Mouse (Mus musculus) MEL-GATA-1-ER (cell line): ENCODE results near the gene Gldc.
"Not testable (repeated sequence)": the region's sequence is repeated elsewhere in the genome, so short reads cannot be mapped to it uniquely, and the experiment has no call there.

ENCODE experiments used
- DNase-seq: peaks from one replicate; pipeline ENCODE4 v3.0.0-alpha.2; 2012; ENCODE audit warnings: low read depth; ENCODE audit errors: extremely low read depth

Gene Gldc

DNA sequence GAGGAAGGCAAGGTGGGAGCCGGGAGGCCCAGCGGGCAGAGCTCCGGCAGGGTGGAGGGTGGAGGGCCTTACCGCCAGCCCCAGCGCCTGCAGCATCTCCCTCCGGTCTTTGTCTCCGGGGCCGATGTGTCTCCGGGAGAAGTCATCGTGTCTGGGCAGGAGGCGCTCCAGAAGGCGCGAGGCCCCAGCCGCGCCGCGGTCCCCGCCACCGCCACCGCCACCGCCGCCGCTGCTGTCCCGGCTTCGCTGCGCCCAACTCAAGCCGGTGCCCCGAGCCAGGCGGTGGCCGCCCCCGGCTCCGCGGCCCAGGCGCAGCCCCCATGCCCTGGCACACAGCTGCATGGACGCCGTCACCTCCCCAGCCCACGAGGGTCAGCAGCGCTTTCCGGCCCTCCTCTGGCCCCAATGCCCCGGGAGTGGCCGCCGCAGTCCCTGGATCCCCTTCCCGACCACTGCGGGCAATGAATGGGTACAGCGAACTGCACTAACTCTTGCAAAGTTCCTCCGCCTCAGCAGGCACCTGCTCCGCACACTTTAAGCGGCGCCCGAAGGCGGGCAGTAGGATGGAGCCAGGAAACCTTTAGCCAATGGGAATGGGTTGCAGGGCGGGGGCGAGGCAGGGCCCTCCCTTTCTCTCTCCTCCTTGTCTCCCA lies at the start of gene Gldc:
Gene Gldc (minus strand): TSS at position 511 of the 653 bp plus-strand sequence.
- no peak for DNase-seq

DNA sequence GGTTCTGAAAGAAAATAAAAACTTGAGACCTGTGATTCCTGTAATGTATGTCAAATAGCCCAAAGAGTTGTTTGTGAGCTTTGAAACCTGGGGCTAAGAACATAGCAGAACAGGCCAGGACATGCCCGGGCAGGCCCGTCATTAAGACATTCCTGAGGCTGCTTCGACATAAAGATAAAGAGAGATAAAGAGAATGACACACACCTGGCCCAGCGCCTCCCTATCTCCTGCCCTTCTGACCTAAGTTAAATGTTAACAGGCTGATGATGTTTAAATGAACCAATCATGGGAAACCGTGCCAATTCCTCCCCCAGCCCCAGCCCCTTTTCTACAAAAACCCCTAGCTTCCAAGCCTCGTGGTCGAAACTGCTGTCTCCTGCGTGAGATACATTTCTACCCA lies 47.4 kb upstream of the Gldc start:
- DNase-seq, result not testable (repeated sequence)

DNA sequence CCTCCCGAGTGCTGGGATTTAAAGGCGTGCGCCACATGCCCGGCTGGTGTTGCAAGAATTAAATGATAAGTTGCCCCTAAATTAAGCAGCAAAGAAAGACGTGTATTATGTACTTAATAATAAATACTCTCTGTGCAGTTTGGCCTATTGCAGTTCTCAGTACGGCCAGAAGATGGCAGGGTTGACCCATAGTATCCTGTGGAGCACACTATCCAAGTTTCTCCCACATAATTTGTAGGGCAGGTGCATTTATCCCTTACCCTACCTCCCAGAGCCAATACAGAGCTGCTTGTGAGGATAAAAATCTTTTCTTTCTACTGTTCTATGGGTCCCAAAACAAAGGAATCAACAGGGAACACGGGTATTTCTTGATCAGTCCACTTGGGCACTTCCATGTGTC lies 42.1 kb upstream of the Gldc start:
- DNase-seq, result peak; percentile 16

DNA sequence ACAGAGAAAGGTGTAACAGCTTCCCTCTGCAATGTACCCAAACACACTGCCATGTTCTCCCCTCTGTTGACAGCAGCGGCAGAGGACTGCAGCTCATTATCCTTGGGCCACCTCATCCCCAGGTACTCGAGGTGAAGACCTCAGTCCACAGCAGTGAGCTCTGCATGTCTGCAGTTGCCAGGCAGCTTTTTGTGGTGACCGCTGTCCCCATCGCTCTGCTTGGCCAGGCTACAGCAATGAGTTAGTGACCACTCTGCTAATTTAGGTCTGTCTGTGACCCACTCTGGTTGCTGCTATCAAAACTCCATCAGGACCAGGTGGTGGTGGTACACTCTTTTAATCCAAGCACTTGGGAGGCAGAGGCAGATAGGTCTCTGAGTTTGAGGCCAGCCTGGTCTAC lies 41.0 kb upstream of the Gldc start:
- no peak for DNase-seq

DNA sequence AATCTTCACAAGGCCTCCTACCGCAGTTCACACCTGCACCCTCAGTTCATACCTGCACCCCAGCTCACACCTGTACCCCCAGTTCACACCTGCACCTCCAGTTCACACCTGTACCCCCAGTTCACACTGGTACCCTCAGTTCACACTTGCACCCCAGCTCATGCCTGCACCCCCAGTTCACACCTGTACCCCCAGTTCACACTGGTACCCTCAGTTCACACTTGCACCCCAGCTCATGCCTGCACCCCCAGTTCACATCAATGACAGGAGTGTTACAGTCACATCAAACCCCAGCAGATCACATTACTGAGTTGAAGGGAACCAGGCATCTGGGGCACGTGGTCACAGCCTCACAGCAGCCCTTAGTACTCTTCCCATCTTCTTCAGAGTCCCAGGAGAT lies 40.5 kb upstream of the Gldc start:
- DNase-seq, result not testable (repeated sequence)

DNA sequence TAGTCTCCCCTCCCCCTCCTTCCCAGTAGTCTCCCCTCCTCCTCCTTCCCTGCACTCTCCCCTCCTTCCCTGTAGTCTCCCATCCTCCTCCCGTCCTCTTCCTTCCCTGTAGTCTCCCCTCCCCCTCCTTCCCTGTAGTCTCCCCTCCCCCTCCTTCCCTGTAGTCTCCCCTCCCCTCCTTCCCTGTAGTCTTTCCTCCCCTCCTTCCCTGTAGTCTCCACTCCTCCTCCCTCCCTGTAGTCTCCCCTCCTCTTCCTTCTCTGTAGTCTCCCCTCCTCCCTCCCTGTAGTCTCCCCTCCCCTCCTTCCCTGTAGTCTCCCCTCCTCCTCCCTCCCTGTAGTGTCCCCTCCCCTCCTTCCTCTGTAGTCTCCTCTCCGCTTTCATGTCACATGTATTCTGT lies 38.8 kb upstream of the Gldc start:
- DNase-seq, result no peak

DNA sequence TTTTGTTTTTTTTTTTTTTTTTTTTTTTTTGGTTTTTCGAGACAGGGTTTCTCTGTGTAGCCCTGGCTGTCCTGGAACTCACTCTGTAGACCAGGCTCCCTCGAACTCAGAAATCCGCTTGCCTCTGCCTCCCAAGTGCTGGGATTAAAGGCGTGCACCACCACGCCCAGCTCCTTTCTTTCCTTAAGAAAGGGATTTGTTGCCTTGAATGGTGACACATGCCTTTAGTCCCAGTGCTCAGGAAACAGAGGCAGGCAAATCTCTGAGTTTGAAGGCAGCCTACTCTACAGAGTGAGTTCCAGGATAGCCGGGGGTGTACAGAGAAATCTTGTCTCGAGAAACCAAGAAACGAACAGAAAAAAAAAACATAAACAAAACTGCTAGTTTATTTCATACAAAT lies 33.8 kb upstream of the Gldc start:
- DNase-seq, result not testable (repeated sequence)

DNA sequence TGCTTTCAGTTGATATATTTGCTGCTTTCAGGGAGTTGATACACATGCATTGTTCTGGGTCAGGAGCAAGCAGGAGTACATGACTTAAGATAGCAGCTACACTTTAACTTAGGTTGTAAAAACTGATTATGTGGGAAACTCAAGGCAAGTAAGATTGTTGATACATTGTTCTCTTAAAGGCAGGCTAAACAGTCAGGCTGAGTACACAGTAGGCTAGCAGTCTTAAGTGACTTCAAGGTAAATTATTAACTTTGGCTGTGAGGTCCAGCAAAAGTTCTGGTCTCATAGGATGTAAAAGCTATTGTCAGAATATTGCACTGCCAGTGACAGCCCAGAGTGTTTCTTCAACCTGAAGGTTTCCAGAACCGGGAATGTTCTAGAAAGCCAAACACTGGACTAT lies 31.8 kb upstream of the Gldc start:
- DNase-seq, result no peak

DNA sequence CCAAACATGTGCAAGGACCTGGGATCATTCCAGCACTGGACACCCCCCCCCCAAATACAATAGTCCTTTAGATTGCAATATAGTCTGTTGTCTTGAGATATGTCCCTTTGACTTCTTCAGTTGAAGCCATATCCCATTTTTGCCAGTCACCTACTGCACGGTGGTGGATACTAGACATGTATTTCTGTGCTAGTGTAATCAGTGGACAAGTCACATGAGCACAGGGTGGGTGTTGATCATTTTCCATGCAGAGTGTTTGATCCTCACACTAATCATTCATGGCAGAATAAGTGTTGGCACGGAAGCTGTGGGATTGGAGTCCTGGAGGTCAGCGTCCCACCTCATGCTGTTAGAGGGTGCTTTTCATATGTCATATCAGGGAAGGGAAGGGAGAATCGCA lies 30.6 kb upstream of the Gldc start:
- no peak for DNase-seq

DNA sequence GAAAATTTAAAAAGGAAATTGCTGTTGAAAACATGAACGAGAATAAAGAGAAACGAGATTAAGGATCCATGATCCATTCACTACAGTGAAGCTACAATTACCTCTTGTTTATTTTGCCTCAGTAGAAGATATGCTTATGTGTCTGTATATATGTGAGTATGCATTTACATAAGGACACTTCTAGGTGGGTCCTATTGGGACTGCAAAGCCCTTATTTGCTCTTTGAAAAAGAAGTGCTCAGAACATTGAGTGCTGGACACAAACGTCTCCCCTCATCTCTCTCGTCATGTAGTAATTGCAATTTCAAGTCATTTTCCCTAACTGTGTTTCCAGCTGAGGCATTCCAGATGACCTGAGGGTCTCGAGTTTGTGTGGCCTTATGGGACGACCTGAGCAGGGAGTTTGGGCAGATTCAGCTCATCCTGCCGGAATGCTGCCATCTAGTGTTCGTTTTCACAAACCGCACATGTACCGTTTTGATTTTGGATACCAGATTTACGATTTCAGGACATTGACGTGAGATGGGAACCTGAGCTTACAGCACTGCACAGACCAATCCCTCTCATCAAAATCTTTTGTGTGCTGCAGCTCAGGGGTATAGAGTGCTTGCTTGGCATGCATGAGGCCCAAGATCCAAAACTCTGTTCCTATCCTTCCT lies 30.1 kb upstream of the Gldc start:
- peak; percentile 21 for DNase-seq

DNA sequence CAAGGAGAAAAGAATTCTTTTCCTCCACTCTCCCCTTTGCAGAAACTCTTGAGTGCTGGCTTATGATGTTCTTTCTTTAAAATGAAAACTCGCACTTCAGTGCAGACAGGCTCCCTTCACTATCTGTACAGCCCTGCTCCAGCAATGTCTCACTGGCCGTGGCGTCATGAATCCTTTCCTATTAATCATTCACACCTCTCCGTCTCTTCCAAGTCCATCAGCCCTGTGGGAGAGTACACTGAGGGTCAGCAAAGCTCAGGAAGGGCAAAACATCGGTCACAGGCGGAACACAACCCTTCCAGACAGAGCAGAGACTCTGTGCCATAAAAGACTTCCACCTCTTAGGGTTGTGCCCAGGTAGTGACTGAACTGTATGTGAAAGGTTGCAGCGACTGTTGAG lies 26.9 kb upstream of the Gldc start:
- no peak for DNase-seq

DNA sequence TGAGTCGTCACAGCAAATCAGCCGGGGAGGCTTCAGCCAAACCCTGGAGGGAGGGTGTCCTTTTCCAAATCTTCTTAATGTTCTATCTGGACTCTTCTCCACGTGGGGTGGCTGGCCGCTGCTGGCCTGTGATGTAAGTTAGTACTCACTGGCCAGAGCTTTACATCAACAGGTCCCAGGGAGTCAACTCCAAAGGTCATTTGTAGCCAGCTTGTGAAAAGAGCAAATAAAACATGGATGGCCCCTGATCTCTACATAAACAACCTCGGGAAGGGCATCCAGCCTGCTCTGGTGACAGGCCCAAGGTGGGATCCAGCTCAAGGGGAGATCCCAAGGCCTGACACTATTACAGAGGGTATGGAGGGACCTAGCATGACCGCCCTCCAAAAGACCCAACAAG lies 19.8 kb upstream of the Gldc start:
- DNase-seq, result no peak

DNA sequence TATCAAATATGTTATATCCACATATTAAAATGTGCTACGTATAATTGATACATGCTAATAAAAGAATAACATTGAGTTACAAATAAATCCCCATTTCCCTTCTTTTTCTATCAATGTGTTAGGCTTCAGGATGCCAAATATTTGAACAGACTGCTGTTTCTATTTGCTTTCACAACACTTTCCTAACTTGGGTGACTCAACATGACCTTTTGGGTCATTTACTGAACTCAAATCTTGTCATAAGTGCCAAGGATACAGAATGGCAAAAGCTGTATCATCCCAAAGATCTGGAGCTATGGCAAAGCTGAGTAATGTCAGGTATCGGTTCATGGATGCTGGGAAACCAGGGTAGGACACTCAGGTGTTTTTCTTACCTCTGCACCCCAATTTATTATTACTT lies 12.0 kb upstream of the Gldc start:
- no peak for DNase-seq

DNA sequence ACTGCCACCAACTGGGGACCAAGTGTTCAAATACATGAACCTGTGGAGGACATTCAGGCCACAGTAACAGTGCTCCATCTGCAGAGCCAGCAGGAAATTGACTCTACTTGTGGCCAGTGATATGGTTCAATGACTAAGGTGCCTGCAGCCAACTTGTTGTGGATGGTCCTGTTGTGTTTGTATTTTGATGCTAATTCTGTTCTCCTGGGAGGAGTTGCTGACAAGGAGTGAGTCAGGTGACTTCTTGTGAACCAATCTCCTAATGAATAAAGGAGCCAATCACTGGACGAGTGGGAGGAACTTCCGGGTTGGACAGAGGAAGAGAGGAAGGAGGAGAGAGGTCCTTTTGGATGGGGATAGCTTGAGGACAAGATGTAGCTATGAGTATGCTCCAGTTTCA lies 10.3 kb upstream of the Gldc start:
- no peak for DNase-seq

DNA sequence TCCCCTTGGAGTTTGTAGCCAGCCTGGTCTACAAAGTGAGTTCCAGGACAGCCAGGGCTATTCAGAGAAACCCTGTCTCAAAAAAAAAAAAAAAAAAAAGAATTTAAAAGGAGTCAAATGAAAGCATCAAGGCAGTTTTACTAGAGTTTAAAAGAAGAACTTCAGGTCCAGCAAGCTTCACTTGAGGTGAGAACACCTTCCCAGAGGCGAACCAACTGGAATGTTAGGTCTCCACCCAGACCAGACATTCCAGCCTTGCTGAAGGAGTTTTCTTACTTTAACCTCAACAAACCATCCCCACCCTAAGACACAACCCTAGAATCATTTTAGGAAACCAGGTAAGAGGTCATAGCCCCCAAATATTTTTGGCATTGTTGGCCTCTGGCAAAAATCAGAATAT lies 4.8 kb upstream of the Gldc start:
- no peak for DNase-seq

DNA sequence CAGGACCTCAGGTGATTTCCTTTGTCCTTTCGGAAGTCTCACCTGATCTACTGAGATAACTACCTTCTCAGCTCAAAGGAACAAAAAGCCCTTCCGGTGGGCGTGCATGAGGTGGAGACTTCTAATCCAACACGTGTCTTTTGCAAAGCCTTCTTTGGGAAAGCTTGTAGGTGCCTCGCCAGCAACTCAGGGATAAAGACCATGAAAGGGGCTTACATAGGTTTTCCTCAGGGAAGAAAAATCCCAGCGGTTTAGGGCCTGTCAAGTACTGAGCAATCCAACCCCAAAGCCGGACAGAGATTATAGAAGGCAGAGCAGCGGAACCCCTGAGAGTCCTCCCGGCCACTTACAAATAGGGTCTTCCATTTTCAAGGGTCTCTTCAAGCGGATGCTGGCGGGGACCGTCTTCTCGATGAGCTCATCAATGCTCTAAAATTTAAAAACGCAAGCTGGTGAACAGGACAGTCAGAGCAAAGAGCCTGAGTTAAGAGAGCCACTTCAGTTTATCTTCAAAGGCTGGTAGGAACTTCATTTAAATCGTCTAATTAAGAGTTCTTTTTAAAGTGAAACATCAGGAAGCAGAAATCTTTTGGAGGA lies 1.1 kb downstream of the Gldc start:
- DNase-seq, result no peak

DNA sequence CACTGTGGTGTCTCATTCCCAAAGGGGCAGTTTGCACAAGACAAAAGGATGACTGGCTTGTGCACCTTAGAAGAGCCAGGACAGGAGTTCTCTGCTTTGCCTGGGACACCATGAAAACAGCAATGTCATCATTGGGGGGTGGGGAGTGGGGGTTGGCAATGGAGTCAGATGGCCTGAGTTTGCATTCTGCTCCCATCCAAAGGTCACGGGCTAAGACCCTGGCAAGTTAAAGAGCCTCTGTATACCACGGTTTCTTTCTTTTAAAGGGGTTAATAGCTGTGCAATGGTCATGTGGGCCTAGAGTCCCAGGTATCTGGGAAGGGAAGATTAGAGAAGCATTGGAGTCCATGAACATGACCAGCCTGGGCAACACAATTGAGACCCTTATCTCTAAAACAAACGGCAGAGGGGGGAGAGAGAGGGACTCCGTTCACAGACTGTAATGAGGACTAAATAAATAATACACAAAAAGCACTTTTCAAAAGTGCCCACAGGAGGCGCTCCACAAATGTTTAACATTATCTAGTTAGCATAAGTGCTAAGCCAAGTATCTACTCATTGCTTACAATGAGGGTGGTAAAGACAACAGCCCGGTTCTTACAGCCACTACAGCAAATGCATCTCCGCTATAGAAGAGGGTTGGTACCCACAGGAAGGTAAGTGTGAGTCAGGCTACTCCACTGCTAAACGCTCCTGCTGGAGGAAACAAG lies 3.7 kb downstream of the Gldc start:
- no peak for DNase-seq

DNA sequence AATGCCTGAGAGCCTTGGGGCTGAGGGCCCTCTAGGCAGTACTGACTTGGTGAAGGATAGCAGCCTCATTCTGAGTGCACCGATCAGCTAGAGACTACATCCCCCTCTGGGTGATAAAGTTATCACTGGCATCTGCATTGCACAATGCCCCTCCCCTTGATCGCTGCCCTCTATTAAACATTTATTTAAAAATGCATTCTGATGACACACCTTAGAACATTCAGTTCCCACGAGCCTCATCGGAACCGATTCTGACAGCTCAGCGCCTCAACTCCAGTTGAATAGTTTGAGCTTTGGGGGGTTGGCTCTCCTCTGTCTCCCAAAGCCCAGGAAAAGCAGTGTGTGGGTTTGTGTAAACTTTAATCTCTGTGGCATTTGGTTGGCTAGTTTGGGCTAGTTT lies 4.9 kb downstream of the Gldc start:
- no peak for DNase-seq

DNA sequence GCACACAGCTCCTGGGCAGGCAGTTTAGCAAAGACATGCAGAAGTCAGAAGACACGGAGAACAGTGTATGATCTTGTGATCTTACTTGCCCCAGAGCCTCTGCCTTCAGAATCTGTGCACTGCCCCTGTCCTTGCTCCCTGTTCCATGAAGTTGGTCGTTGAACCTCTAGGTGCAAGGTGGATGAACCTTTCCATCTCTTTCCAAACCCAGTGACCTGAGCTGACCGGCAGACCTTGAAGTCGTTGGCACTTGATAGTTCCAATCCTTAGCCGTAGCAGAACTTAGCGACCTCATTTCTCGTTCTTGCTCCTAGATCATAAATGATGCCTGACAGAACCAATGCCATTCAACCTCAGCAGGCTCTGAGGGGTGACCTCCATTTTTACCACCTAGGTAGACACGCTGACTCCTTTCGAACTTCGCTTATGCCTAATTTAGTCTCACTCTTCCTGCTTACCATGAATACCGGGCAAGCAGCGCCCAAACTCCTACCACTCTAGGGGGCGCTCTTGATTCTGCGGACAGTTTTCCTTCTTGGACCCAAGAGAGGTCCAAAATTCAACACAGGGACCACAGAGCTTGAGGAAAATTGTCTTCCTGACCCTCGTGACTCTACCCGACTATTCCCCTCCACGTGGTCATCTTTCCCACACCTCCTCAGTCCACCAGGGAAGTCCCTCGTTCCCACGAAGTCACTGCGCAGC lies 8.3 kb downstream of the Gldc start:
- DNase-seq, result no peak

DNA sequence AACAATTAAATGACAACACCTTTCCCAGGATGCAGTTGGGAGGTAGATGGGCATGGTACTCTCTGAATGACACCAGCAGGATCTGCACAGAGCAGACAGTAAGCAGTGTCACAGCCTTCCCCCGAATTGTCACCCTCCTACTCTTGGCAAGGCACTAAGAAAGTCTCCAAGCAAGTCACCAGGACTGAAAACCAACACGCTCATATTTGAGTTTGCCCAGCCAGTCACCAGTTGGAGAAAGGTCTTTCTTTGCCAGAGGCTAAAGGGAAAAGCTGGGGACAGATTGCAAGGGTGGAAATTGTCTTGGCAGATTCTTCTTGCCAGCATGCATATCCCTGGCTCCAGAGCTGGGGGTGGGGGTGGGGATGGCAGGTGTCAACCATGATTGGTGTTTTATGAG lies 11.0 kb downstream of the Gldc start:
- DNase-seq, result no peak

DNA sequence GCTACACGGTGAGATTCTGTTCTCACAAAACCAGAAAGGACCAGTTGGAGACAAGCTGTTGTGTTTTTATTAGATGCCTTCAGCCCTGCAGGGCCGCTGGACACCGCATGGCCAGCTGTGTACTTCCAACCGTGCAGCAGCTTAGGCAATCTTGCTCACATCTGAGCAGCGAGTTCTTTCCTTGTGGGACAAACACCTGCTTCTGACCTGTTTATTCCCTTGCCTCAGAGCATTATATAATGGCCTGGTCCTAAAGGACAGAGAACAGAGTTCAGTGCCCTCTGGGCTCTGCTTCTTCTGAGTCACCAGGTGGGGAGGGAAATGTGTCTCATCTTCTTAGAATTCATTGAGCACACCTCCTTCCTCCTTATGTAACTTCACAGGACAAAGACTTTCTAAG lies 12.4 kb downstream of the Gldc start:
- no peak for DNase-seq

DNA sequence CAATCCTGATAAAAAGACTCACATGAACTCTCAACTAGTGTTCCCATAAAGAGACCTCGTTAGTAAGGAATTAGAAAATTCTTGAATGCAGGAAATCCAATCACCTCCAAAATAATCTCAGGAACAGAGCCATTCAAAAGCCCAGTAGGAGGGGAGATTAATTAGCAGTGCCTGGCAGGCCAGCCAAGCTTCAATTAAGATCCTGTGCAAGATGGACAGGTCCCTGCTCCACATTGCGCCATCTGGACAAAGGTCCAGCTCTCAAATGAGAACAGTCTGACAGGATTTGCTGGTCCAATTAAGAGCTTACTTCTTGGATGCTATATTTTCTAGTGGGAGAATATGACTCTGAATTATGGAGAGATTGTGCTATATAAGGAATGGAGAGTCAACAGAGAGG lies 15.2 kb downstream of the Gldc start:
- no peak for DNase-seq
